Mouse (Mus musculus): ENCODE measurements around the gene Mfrp.

Mfrp gene

DNA sequence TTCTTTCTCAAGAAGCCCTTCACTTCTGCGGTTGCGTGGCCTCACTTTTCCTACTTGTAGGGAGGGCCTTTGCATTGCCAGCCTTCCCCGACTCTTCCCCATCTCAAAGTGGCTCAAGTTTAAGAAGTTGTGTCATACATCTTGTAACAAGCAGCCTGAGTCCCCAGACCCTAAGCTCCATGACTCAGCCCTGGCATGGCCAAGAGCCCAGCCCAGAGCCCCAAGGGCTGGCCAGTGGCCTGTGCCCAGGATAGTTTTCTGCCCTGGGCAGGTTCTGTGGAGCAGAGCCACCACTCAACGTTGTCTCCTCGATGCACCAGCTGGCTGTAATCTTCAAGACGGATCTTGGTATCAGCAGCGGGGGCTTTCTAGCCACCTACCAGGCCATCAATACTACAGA lies 3.4 kb downstream of the Mfrp start:
- WGBS = 85% methylated on average over 7 of the region's 7 CpGs

DNA sequence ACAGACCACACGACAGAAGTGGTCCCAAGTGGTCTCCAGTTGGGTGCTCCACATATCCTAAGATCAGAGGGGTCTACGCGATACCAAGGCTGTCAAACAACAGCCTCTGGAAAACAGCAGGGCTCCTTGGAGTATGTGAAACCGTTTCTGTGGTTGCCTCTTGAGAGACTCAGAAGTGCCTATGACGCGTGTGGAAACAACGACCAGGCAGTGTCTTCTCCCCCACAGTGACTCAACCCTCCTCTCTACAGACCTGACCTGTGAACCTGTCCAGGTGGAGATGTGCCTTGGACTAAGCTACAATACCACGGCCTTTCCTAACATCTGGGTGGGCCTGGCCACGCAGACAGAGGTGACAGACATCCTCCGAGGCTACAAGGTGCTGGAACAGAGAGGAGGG lies 4.3 kb downstream of the Mfrp start:
- 89% methylated on average over 10 of the region's 10 CpGs for WGBS

DNA sequence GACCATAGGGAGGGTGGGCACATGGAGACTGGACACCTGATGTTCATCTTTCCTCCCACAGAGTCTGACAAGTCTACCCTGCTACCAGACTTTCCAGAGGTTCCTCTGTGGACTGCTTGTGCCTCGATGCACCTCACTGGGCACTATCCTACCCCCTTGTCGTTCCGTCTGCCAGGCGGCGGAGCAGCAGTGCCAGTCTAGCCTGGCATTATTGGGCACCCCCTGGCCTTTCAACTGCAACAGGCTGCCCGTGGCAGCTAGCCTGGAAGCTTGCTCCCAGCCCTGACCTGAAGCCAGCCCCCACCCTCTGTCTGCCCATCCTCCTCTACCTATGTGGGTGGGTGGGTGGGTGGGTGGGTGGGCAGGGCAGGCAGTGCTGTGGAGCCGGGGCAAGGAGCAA lies 4.7 kb downstream of the Mfrp start:
- 70% methylated on average over 7 of the region's 7 CpGs for WGBS

DNA sequence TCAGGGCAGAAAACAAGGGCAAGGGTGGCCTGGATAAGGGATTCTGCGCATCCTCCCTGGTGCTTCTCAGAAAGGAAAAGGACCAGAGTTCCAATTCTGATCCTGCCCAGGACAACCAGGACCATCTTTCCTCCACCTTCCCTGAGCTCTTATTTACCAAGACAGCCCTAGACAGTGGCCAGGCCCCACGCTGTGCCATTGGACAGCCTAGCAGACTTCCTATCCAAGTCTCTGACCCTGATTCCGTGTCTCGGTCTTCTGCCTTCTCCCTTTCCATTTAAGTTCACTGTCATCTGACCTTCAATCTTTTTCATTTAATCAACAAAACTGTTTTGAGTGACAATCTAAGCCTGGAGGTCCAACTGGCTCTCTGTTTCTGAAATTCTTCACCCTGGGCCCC lies 5.1 kb downstream of the Mfrp start:
- 72% methylated on average over 4 of the region's 4 CpGs for WGBS

DNA sequence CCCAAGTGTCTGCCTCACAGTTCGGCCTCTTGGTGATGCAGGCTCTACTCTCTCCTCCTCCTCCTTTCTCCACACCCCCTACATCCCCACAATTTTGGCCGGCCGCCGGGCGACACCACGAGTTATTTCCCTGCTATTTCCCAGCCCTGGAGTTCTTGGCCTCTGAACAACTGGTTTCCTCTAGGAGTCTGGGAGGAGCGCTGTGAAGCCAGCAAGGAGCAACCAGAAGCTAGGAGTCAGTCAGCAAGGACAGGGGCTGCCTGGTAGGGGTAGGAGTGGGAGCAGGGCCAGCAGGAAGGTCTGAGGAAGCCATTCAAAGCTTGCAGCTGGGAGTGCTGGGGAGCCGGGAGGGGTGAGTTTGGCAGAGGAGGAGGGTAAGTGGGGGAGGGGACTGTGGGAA lies 5.6 kb downstream of the Mfrp start, which contains the start of gene C1qtnf5:
TSS of gene C1qtnf5 (plus strand) at position 136 of the 400 bp plus-strand sequence.
- 22% methylated on average over 8 of the region's 8 CpGs for WGBS

DNA sequence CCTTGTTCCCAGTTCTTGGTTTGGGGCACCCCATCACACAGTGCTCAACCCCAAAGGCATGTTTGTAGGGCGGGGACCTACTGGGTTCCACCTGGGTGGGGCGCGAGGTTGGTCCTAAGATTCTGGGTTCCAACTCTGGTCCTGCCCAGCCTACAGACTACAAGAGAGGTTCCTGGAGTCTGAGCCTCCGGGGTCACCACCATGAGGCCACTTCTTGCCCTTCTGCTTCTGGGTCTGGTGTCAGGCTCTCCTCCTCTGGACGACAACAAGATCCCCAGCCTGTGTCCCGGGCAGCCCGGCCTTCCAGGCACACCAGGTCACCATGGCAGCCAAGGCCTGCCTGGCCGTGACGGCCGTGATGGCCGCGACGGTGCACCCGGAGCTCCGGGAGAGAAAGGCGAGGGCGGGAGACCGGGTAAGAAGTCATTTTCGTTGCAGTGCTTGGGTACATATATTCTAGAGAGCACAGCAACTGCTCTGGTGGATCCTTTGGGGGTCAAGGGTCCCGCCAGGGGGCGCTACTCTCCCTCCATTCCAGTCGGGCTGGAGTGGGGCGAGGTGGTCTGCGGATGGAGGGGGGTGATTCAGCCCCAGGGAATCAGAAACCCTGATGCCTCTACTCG lies 6.1 kb downstream of the Mfrp start:
- 38% methylated on average over 25 of the region's 25 CpGs for WGBS

DNA sequence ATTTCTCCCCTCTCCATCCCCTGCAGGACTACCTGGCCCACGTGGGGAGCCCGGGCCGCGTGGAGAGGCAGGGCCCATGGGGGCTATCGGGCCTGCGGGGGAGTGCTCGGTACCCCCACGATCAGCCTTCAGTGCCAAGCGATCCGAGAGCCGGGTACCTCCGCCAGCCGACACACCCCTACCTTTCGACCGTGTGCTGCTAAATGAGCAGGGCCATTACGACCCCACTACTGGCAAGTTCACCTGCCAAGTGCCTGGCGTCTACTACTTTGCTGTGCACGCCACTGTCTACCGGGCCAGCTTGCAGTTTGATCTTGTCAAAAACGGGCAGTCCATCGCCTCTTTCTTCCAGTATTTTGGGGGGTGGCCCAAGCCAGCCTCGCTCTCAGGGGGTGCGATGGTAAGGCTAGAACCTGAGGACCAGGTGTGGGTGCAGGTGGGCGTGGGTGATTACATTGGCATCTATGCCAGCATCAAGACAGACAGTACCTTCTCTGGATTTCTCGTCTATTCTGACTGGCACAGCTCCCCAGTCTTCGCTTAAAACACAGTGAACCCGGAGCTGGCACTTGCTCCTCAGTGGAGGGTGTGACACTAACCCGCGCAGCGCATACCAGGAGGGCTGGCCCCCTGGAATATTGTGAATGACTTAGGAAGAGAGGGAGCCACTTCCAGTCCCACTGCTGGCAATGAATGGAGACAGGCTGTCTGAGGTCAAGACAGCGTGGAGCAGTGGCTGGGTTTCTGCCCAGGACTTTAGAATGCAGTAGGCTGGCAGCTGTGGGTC lies 6.9 kb downstream of the Mfrp start:
- 69% methylated on average over 31 of the region's 31 CpGs for WGBS

DNA sequence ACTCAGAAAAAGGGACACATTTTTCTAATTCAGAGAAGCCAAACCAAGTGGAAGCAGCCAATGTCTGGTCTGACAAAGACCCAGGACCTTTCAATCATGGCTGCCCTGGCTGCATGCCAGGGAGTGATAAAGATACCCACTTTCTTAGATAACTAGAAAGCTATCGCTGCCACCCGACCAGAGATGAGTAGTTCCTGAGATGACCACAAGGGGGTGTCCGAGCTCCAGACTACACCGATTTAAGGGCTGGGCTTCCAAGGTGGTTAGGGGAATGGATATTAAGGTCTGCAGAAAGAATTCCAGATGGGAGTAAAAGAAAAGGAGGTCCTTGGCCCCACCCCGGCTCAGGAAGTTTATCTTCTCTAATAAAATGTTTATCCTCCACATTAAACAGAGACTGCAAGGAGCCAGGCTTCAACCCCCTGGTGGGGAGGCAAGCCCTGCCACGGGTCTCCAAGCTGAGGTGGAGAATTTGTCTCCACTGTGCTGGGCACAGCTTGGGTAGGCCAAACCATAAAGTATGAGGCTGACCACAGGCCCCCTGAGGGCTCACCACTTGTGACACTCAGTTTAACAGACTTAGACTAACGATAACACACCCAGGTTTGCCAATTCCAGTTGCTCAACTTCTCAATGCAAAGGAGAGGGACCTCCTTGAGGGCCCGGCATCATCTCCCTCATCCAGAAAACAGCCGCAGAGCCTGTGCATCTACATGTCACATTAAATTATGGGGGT lies 8.0 kb downstream of the Mfrp start:
- 27% methylated on average over 9 of the region's 9 CpGs for WGBS

DNA sequence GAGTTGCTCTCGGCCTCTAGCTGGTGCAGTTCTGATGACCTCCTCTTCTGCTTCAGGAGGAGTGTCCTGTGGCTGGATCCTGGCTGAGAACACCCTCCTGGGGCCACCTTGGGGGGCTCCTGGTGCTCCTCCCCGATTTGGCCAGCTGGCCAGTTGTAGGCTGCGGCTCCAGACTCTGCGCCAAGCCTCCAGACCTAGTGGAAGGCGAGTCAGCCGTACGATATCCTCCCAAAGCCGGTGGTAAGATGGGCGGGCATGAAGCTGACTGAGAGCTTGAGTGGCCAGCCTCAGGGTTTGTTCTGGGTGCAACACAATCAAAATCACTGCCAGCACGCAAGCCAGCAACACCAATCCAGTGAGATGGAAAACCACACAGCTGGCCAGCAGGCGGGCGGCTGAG lies 10.4 kb downstream of the Mfrp start:
- WGBS = 63% methylated on average over 10 of the region's 12 CpGs

DNA sequence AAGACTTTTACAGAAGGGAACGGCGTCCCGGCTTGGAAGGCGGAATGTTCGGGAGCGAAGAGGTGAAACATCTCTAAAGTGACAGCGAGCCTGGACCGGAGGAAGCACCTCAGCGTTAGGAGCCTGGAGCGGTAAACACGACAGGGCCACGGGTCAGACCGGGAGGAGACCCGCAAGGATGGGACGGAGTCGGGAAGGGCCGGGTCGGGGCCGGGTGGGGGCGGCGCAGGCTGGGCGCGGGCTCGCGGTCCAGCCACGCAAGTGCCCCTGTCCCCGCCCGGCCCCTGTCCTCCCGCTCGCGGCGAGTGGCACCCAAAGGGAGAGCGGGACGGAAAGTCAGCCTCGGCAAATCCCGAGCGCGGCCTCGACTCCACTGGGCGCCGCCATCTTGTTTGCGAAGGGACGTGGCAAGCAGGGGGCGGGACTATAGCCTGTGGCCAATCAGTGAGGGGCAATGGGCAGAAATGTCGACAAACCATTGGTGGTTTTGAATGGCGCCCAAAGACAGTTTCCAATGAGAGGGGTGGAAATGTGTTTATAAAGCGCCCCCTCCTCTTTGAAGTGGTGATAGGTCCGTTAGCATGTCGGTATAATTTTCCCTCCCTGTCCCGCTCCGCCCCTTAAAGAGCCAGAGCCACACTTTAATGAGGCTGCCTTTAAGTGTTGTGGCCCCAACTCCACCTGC lies 11.7 kb downstream of the Mfrp start, which contains the start of the genes Gm49380 and Rnf26:
TSS of gene Gm49380 (minus strand) at position 396 of the 685 bp plus-strand sequence.
TSS of gene Rnf26 (minus strand) at position 413 of the 685 bp plus-strand sequence.
- under 1% methylated on average over 46 of the region's 51 CpGs for whole genome bisulfite sequencing

DNA sequence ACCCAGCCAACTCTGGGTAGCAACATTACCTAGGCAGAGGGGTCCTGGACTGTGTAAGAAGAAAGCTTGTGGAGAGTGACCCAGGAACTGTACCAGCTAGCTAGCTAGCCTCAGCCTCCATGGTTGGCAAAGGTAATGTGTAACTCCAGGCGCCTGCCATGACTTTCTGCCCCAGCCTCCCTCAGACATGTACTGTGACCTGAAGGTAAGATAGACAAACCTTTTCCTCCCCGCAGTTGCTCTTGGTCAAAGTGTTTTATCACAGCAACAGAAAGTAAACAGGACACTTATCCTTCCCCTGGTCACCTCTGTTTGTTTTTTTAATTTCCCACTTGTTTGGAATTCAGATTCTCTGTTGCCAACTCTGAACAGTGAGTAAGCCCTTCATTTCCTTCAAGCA lies 12.9 kb downstream of the Mfrp start:
- 82% methylated on average over 2 of the region's 2 CpGs for WGBS

DNA sequence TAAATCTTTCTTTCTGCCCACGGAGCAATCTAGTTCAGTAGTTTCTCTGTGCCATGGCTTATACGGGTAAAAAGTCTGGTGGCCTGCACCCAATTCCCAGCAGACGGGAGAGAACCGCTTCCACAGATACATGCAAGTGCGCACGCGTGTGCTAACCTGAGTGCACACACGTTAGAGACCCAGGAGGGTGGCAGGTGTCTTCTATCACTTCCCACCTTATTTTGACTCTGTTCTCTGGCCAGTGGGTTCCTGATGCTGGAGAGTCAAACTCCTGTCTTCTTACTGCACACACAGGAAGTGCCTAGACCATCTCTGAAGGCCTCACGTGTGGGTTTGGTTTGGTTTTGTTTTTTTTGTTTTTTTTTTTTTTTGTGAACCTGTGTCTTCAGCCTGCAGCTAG lies 14.1 kb downstream of the Mfrp start:
- WGBS = 91% methylated on average over 9 of the region's 9 CpGs

DNA sequence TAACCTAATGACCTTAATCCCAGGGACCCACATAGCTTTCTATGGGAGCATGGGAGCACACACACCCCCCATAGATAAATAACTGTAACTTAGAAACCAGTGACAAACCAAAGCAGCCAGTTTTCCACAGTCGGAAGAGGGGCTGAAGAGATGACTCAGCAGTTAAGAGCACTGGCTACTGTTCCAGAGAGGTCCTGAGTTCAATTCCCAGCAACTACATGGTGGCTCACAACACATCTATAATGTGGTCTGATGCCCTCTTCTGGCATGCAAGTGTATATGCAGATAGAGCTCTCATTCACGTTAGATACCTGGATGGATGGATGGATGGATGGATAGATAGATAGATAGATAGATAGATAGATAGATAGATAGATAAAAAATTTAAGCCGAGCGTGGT lies 14.7 kb downstream of the Mfrp start:
- 95% methylated on average over 4 of the region's 4 CpGs for WGBS

DNA sequence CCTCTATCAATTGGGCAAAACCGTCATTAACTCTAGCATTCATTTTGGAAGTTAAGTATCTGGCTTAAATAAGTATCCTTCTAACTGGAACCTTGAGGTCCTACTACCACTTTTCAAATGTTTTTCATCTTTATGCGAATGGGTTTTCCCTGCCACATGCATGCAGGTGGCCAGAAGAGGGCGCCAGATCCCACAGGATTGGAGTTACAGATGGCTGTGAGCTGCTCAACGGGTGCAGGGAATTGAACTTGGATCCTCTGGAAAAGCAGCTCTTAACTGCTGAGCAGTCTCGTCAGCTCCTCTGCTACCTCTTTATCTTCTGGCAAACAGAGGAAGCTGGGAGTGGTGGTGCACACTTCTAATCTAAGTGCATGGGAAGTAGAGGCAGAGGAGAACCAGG lies 17.5 kb downstream of the Mfrp start:
- WGBS = 61% methylated on average over 5 of the region's 5 CpGs

DNA sequence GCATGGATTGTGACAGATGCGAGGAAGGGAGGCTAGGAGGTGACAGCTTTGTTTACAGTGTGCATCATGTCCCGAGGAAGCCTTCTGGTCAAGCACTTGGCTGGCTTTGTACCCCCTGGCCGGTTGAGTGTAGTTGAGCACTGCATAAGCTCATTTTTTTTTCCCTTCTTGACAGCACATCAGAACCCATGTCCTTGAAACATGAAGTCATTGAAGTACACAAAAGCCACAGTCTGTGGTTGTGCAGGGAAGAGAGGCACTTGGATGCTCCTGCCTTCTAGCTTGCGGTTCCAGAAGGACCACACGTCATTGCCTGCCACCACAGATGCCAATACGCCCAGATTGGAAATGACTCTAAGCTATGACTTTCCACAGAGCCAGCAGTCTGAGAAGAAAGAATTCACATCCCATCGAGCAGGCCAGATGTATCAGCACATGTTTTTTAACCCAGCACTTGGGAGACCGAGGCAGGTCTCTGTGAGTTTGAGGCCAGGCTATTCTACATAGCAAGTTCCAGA lies 18.5 kb downstream of the Mfrp start:
- 59% methylated on average over 8 of the region's 8 CpGs for WGBS

DNA sequence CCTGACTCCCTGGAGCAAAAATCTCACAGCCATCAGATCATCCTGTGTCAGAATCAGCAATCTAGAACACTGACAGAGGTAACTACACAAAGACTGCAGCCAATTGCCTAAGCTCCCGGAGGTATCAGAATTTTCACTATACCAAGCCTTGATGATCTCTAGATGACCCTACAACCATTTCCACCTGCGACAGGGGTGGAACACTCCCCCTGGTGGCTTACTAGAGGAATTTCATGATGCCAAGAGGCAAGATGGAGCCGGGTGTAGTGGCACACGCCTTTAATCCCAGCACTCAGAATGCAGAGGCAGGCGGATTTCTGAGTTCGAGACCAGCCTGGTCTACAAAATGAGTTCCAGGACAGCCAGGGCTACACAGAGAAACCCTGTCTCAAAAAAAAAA lies 22.8 kb downstream of the Mfrp start:
- WGBS = 75% methylated on average over 6 of the region's 6 CpGs

DNA sequence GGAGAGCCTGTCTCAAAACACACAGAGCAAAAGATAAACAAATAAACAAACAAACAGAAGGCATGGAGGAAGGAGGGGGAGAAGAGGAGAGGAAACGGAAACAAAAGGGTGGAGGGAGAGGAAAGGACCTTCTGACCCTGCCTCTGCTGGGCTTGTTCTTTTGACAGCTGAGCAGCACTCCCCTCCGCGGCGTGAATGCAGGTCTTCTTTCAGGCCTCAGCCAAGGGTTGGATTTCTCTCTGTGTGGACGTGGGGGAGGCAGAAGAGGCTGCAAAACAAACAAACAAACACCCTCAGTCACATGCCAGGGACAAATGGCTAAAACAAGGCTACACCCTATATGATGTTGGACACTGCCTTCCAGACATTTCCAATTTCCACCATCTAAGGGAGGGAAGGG lies 23.5 kb downstream of the Mfrp start:
- WGBS = 70% methylated on average over 5 of the region's 5 CpGs

DNA sequence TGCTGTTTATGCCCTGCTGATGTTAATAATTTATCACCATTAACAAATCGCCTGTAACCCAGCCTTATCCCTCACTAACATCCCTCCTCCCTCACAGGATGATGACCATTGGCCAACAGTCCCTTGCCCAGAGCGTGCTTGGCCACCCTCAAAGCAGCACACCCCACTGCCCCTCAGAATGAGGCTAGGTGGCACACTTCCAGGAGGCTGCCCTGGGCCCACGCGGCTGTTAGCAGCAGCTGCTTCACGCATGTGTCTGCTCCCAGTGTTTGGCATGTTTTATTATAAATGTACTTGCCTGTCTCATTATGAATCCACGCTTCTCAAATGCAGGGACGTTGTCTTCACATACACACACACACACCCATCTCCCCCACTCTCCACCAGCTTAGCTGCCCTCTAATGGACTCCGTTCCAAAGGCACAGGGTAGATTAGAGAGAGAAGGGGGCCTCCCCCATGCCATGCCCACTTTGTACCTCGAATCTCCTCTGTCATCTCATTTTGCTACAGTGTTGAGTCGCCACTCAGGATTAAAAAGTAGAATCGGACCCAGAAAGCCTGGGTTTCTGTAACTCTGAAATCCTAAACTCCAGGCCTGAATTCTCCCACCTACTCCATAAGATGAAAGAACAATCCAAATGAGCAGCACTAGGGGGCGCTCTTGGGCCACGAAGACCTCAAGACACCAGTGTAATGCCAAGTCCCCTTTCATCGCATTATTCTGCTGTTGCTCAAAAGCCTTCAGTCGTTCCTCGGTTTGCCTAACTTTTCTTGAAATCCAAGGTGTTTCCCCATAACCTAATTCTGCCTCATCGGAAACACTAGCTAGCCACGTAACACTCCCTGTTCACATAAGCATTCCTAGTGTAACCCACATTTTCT lies 24.3 kb downstream of the Mfrp start:
- 22% methylated on average over 18 of the region's 18 CpGs for WGBS

DNA sequence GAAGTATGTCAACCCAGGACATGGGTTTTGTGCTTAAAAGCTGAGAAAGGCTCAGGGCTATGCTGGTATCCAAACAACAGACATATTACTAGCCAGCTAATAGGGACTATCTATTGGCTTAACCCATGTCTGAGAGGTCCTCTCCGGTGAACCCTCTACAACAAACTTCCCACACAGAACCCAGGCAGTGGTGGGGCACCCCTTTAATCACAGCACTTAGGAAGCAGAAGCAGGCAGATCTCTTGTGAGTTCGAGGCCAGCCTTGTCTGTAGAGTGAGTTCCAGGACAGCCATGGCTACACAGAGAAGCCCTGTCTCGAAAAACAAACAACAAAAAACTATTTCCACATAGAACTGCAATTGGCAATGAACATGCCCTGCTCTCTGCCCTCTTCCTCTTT lies 25.2 kb downstream of the Mfrp start:
- 80% methylated on average over 3 of the region's 3 CpGs for WGBS

DNA sequence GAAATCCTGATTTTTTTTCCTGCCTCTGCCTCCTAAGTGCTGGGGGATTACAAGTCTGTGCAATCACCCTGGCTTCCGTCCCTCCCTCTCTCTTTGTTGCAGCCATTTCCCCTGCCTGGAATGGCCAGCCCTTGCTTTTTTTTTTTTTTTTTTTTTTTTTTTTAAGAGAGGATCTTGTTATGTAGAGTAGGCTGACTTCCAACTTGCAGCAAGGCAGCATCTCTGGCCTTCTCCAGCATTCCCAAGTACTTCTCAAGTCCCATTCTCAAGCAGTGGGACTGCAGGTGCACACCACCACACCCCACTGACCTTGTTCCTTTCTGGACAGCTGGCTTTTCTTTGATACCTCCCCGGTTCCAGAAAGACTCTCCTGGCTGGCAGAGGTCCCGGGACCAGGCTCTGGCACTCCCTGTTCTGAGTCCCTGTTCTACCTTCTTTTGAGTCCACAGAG lies 25.8 kb downstream of the Mfrp start:
- 58% methylated on average over 3 of the region's 3 CpGs for WGBS

DNA sequence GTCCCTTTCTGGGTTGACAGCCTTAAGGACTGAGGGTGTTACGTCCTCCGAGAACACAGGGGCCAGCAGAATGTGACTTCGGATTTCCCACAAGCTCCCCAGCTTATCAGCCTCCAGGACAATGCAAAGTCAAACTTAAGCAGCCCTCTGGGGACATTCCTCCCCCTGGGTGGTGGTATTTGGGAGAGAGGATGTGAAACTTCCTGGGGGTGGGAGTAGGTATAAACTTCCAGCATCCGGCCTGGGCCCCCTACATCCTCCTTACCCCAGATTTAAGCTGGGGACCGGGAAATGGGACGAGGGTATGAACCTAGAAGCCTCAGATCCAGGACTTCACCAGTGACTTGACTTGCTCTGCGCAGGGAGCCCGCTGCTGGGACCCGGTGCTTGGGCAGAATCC lies 28.1 kb downstream of the Mfrp start:
- WGBS = 28% methylated on average over 9 of the region's 9 CpGs

All from cerebral cortex, adult 2 months (tissue).